8 mouse cellular contexts compared by ENCODE assay signal in the genomic region with DNA sequence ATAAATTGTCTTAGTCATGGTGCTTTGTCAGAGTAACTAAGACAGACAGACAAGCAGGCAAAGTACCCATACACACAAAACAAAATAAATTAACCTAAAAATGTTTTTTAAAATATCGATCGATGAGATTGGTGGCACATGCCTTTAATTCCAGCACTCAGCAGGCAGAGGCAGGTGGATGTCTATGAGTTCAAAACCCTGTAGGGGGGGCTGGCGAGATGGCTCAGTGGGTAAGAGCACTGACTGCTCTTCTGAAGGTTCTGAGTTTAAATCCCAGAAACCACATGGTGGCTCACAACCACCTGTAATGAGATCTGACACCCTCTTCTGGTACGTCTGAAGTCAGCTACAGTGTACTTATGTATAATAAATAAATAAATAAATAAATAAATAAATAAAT.
DNase-seq lines count a peak whose midpoint lies in the region; TF ChIP-seq lines count a peak whose summit lies in the region.
"Not testable (repeated sequence)": the region's sequence is repeated elsewhere in the genome, so short reads cannot be mapped to it uniquely, and the experiment has no call there.

No protein-coding gene starts in this region.

- H3K36me3 ChIP-seq in thymus, adult 2 months (ENCODE audit: control insufficient read depth, insufficient read depth, low read length), result not testable (repeated sequence)

- TF ChIP-seq POLR2A in thymus, adult 2 months (IDR thresholded peaks at IDR 0.05; ENCODE audit: control insufficient read depth, extremely low read depth, insufficient read depth, low read length, poor library complexity), result not testable (repeated sequence)

- H3K27ac ChIP-seq in thymus, adult 2 months (ENCODE audit: control insufficient read depth, insufficient read depth, low read length), result not testable (repeated sequence)

- not testable (repeated sequence) for H3K4me1 ChIP-seq in thymus, adult 2 months (replicated peaks; ENCODE audit: control insufficient read depth, insufficient read depth, low read length)

- 80% methylated on average over 4 of the region's 4 CpGs for WGBS in thymus, adult 2 months

- H3K4me3 ChIP-seq in thymus, adult 2 months (ENCODE audit: control insufficient read depth, insufficient read depth, low read length), result not testable (repeated sequence)

- H3K27me3 ChIP-seq in thymus, adult 2 months (ENCODE audit: control insufficient read depth, insufficient read depth, low read length), result not testable (repeated sequence)

- DNase-seq in 416B (ENCODE audit: low read depth) (peak; percentile 49), R1 (ENCODE audit: low read depth, low spot score) (peak; percentile 31)
- DNase-seq in CD4-positive, CD25-positive, alpha-beta regulatory T cell, adult 2 months (ENCODE audit: low read depth, low spot score), result peak; percentile 48
- DNase-seq in induced T-regulatory cell, adult 2 months (ENCODE audit: low read depth), result peak; percentile 46
- peak; percentile 34 for DNase-seq in naive thymus-derived CD4-positive, alpha-beta T cell, adult 2 months (ENCODE audit: low read depth)
- DNase-seq in thymus, adult 2 months, result peak; percentile 43
- DNase-seq in thymus, postnatal 14 days, result peak; percentile 50
- peak; percentile 63 for DNase-seq in thymus, postnatal 4 days

- not testable (repeated sequence) for TF ChIP-seq CTCF in thymus, adult 2 months (IDR thresholded peaks at IDR 0.05; ENCODE audit: borderline replicate concordance, control insufficient read depth, extremely low read depth, insufficient read depth, low read length, poor library complexity)
